Mouse (Mus musculus) midbrain, embryonic 13.5 days (tissue): ENCODE measurements at regions not wholly inside any gene's neighbourhood (a gene's known extent, or its start where the extent isn't known, plus 50 kb on each side); places are given as distances from the start of the nearest gene placed in this dataset.

Experiments used
- ATAC-seq: fragments of 200-750 bp; cut with Nextera tagmentation; 2 replicates; pipeline ENCODE4 v1.8.0; 2017; ENCODE audit warnings: mild to moderate bottlenecking, moderate TSS enrichment, moderate library complexity
- H3K27ac ChIP-seq: fragments of 300-500 bp; sonication (generic); 2 replicates; pipeline ENCODE4 v1.5.1; 2015; ENCODE audit warnings: inconsistent platforms, mild to moderate bottlenecking, moderate library complexity
- H3K27me3 ChIP-seq: fragments of 300-500 bp; sonication (generic); 2 replicates; pipeline ENCODE4 v1.6.1; 2015; ENCODE audit warnings: mild to moderate bottlenecking, inconsistent platforms
- H3K36me3 ChIP-seq: fragments of 300-500 bp; sonication (generic); 2 replicates; pipeline ENCODE4 v1.6.1; 2015; ENCODE audit warnings: mild to moderate bottlenecking, inconsistent platforms
- H3K4me1 ChIP-seq: fragments of 300-500 bp; sonication (generic); replicated peaks from 2 replicates; pipeline ENCODE4 v1.6.1; 2015; ENCODE audit warnings: inconsistent platforms
- H3K4me2 ChIP-seq: fragments of 300-500 bp; sonication (generic); replicated peaks from 2 replicates; pipeline ENCODE4 v1.6.1; 2015; ENCODE audit warnings: moderate library complexity, mild to moderate bottlenecking, inconsistent platforms
- H3K4me3 ChIP-seq: fragments of 300-500 bp; sonication (generic); replicated peaks from 2 replicates; pipeline ENCODE4 v1.5.1; 2015; ENCODE audit warnings: mild to moderate bottlenecking, inconsistent platforms
- H3K9ac ChIP-seq: fragments of 300-500 bp; sonication (generic); replicated peaks from 2 replicates; pipeline ENCODE4 v1.6.1; 2015; ENCODE audit warnings: mild to moderate bottlenecking, inconsistent platforms
- H3K9me3 ChIP-seq: fragments of 300-500 bp; sonication (generic); 2 replicates; pipeline ENCODE4 v1.6.1; 2016; ENCODE audit warnings: mild to moderate bottlenecking, inconsistent platforms
- WGBS: fragments of 180-500 bp; shearing (Covaris S2); methylation state at CpG from one replicate; pipeline ENCODE4 v1.1.7; 2015; 5-methylcytosine and 5-hydroxymethylcytosine counted together

- no peaks in the 10 kb centered on the region for H3K9me3 ChIP-seq
- H3K4me2 ChIP-seq, result no peak overlapping the region
- no peaks in the 10 kb centered on the region for H3K27me3 ChIP-seq
- H3K27ac ChIP-seq, result no peak overlapping the region
- no peak overlapping the region for H3K9ac ChIP-seq
- no peak overlapping the region for H3K4me3 ChIP-seq
- H3K4me1 ChIP-seq, result no peaks in the 10 kb centered on the region
- H3K36me3 ChIP-seq, result no peaks in the 10 kb centered on the region
- no peak for ATAC-seq
- 73% methylated on average over 4 of the region's 4 CpGs for WGBS
Observed at GRCm38 (mm10) chr5:11983452-11983851, 65.6 kb downstream of the 4933402N22Rik start.

GRCm38 (mm10) chr5:11989140-11989539 lies 71.3 kb downstream of the 4933402N22Rik start:
- H3K27me3 ChIP-seq, result no peaks in the 10 kb centered on the region
- WGBS, result 87% methylated on average over 5 of the region's 5 CpGs
- H3K9me3 ChIP-seq, result no peaks in the 10 kb centered on the region
- no peak overlapping the region for H3K9ac ChIP-seq
- H3K4me1 ChIP-seq, result no peaks in the 10 kb centered on the region
- H3K4me2 ChIP-seq, result no peak overlapping the region
- no peak for ATAC-seq
- no peak overlapping the region for H3K4me3 ChIP-seq
- no peaks in the 10 kb centered on the region for H3K36me3 ChIP-seq
- no peak overlapping the region for H3K27ac ChIP-seq

GRCm38 (mm10) chr5:12000777-12001176 lies 82.9 kb downstream of the 4933402N22Rik start:
- H3K36me3 ChIP-seq, result no peaks in the 10 kb centered on the region
- H3K4me3 ChIP-seq, result no peak overlapping the region
- no peak for ATAC-seq

GRCm38 (mm10) chr5:12006473-12006872 lies 88.6 kb downstream of the 4933402N22Rik start:
- Histone ChIP-seq H3K36me3 (no peaks in the 10 kb centered on the region), H3K27me3 (no peaks in the 10 kb centered on the region), H3K4me3 (no peak overlapping the region), H3K4me1 (no peaks in the 10 kb centered on the region), H3K27ac (no peak overlapping the region), H3K9me3 (no peaks in the 10 kb centered on the region), H3K4me2 (no peak overlapping the region), H3K9ac (no peak overlapping the region)
- ATAC-seq, result no peak
- 91% methylated on average over 3 of the region's 3 CpGs for WGBS

More at GRCm38 (mm10) chr5:12000777-12001176, 82.9 kb downstream of the 4933402N22Rik start:
- no peak overlapping the region for H3K27ac ChIP-seq
- no peaks in the 10 kb centered on the region for H3K9me3 ChIP-seq
- H3K4me1 ChIP-seq, result no peaks in the 10 kb centered on the region
- no peak overlapping the region for H3K4me2 ChIP-seq
- no peaks in the 10 kb centered on the region for H3K27me3 ChIP-seq
- H3K9ac ChIP-seq, result no peak overlapping the region

- Histone ChIP-seq H3K27me3 (no peaks in the 10 kb centered on the region), H3K36me3 (no peaks in the 10 kb centered on the region), H3K9ac (no peak overlapping the region), H3K4me3 (no peak overlapping the region), H3K27ac (no peak overlapping the region), H3K4me1 (no peaks in the 10 kb centered on the region), H3K4me2 (no peak overlapping the region), H3K9me3 (no peaks in the 10 kb centered on the region)
- ATAC-seq, result no peak
- 86% methylated on average over 1 of the region's 1 CpGs for WGBS
Observed at GRCm38 (mm10) chr5:12016332-12016731, 98.5 kb downstream of the 4933402N22Rik start.

GRCm38 (mm10) chr5:12020489-12020888 lies 102.6 kb downstream of the 4933402N22Rik start:
- Histone ChIP-seq H3K9ac (no peak overlapping the region), H3K4me2 (no peak overlapping the region), H3K27ac (no peak overlapping the region), H3K4me3 (no peak overlapping the region), H3K27me3 (no peaks in the 10 kb centered on the region), H3K4me1 (no peaks in the 10 kb centered on the region), H3K9me3 (no peaks in the 10 kb centered on the region), H3K36me3 (no peaks in the 10 kb centered on the region)
- ATAC-seq, result no peak

- ATAC-seq, result no peak
- Histone ChIP-seq H3K27ac (no peak overlapping the region), H3K36me3 (no peaks in the 10 kb centered on the region), H3K4me2 (no peak overlapping the region), H3K4me1 (no peaks in the 10 kb centered on the region), H3K4me3 (no peak overlapping the region), H3K9ac (no peak overlapping the region), H3K9me3 (no peaks in the 10 kb centered on the region), H3K27me3 (no peaks in the 10 kb centered on the region)
Observed at GRCm38 (mm10) chr5:12024705-12025383, 107.0 kb downstream of the 4933402N22Rik start.

- no peak overlapping the region for H3K9ac ChIP-seq
- H3K36me3 ChIP-seq, result no peaks in the 10 kb centered on the region
- ATAC-seq, result peak; percentile 66; the same call in 1 of the 2 replicates
- no peak overlapping the region for H3K4me2 ChIP-seq
- WGBS, result 17% methylated on average over 5 of the region's 5 CpGs
- H3K4me1 ChIP-seq, result no peaks in the 10 kb centered on the region
- no peaks in the 10 kb centered on the region for H3K27me3 ChIP-seq
- H3K4me3 ChIP-seq, result no peak overlapping the region
- no peak overlapping the region for H3K27ac ChIP-seq
- H3K9me3 ChIP-seq, result no peaks in the 10 kb centered on the region
Observed at GRCm38 (mm10) chr5:12030002-12030401, 112.2 kb downstream of the 4933402N22Rik start.

GRCm38 (mm10) chr5:12049806-12050205 lies 132.0 kb downstream of the 4933402N22Rik start:
- Histone ChIP-seq H3K4me1 (no peaks in the 10 kb centered on the region), H3K27ac (no peak overlapping the region), H3K4me3 (no peak overlapping the region), H3K9me3 (no peaks in the 10 kb centered on the region), H3K36me3 (no peaks in the 10 kb centered on the region), H3K27me3 (no peaks in the 10 kb centered on the region), H3K4me2 (no peak overlapping the region), H3K9ac (no peak overlapping the region)
- ATAC-seq, result no peak
- WGBS, result 74% methylated on average over 1 of the region's 1 CpGs

GRCm38 (mm10) chr5:12080191-12080590 lies 162.3 kb downstream of the 4933402N22Rik start:
- no peaks in the 10 kb centered on the region for H3K9me3 ChIP-seq
- no peaks in the 10 kb centered on the region for H3K27me3 ChIP-seq
- no peaks in the 10 kb centered on the region for H3K4me1 ChIP-seq
- 81% methylated on average over 1 of the region's 1 CpGs for WGBS
- H3K4me2 ChIP-seq, result no peak overlapping the region
- no peak for ATAC-seq
- H3K36me3 ChIP-seq, result no peaks in the 10 kb centered on the region
- H3K9ac ChIP-seq, result no peak overlapping the region
- H3K27ac ChIP-seq, result no peak overlapping the region
- no peak overlapping the region for H3K4me3 ChIP-seq

GRCm38 (mm10) chr5:12093680-12094079 lies 175.8 kb downstream of the 4933402N22Rik start:
- Histone ChIP-seq H3K4me3 (no peak overlapping the region), H3K27ac (no peak overlapping the region), H3K9me3 (no peaks in the 10 kb centered on the region), H3K9ac (no peak overlapping the region), H3K4me1 (no peaks in the 10 kb centered on the region), H3K27me3 (no peaks in the 10 kb centered on the region), H3K36me3 (no peaks in the 10 kb centered on the region), H3K4me2 (no peak overlapping the region)
- no peak for ATAC-seq
- 84% methylated on average over 1 of the region's 1 CpGs for WGBS

GRCm38 (mm10) chr5:12116587-12117354 lies 198.9 kb downstream of the 4933402N22Rik start:
- no peaks in the 10 kb centered on the region for H3K4me1 ChIP-seq
- no peak for ATAC-seq
- H3K36me3 ChIP-seq, result no peaks in the 10 kb centered on the region
- H3K9ac ChIP-seq, result no peak overlapping the region
- H3K27me3 ChIP-seq, result no peaks in the 10 kb centered on the region
- no peak overlapping the region for H3K4me2 ChIP-seq
- no peak overlapping the region for H3K4me3 ChIP-seq
- H3K27ac ChIP-seq, result no peak overlapping the region
- WGBS, result 74% methylated on average over 5 of the region's 5 CpGs
- no peaks in the 10 kb centered on the region for H3K9me3 ChIP-seq
